ENCODE assay signal across 11 mouse cellular contexts in genomic region chr2:166728261-166728680, GRCm38 (mm10). TPM values are rescaled to one million over a fixed set of nuclear protein-coding genes. Genes with fewer than 3 reads are reported as not detected.
A peak's percentile ranks its signal among the peaks of the same experiment; 100 is the strongest.
DNase-seq lines count a peak whose midpoint lies in the region; ATAC-seq and TF ChIP-seq lines count a peak whose summit lies in the region.
"Had no signal": no experiment of that assay in that cellular context is flagged by ENCODE, and none has a peak within 500 bp of the region (broad histone marks: within the 10 kb centered on the region; RNA-seq: fewer than 3 reads in every experiment).

No protein-coding gene starts in this region.

- no peaks in the 10 kb centered on the region for H3K79me2 ChIP-seq in liver, adult 2 months (ENCODE audit: control insufficient read depth, insufficient read depth, low read length)

- no peak for TF ChIP-seq EP300 in liver, postnatal 0 days (IDR thresholded peaks at IDR 0.05; ENCODE audit: low read depth)

- H3K27me3 ChIP-seq in forebrain, embryonic 10.5 days (ENCODE audit: poor library complexity, severe bottlenecking): no peaks in the 10 kb centered on the region
- no peaks in the 10 kb centered on the region for H3K27me3 ChIP-seq in forebrain, embryonic 15.5 days
- H3K27me3 ChIP-seq in liver, adult 2 months (ENCODE audit: control insufficient read depth, insufficient read depth, low read length): no peaks in the 10 kb centered on the region
- no peaks in the 10 kb centered on the region for H3K27me3 ChIP-seq in embryonic facial prominence, embryonic 11.5 days (ENCODE audit: control insufficient read depth, insufficient read depth, low read length)
- no peaks in the 10 kb centered on the region for H3K27me3 ChIP-seq in liver, postnatal 0 days (ENCODE audit: insufficient read depth, low read length)
- H3K27me3 ChIP-seq: hindbrain, embryonic 15.5 days had no signal

- H3K4me1 ChIP-seq in forebrain, embryonic 10.5 days: peaks cover 27% of the 10 kb centered on the region
- peaks cover 38% of the 10 kb centered on the region for H3K4me1 ChIP-seq in forebrain, embryonic 15.5 days
- H3K4me1 ChIP-seq in liver, adult 2 months (ENCODE audit: control insufficient read depth, insufficient read depth, low read length): peaks cover 2% of the 10 kb centered on the region; the same call in 1 of the 2 replicates
- H3K4me1 ChIP-seq in embryonic facial prominence, embryonic 11.5 days (ENCODE audit: control insufficient read depth, insufficient read depth, low read length): peaks cover 3% of the 10 kb centered on the region; the same call in 1 of the 2 replicates
- H3K4me1 ChIP-seq in liver, postnatal 0 days (ENCODE audit: insufficient read depth): peaks cover 9% of the 10 kb centered on the region

- 51% methylated on average over 3 of the region's 3 CpGs for WGBS in forebrain, embryonic 10.5 days
- 48% methylated on average over 3 of the region's 3 CpGs for WGBS in forebrain, embryonic 15.5 days
- WGBS in liver, adult 2 months: 50% methylated on average over 3 of the region's 3 CpGs
- WGBS in embryonic facial prominence, embryonic 11.5 days: 27% methylated on average over 3 of the region's 3 CpGs
- WGBS in liver, postnatal 0 days (ENCODE audit: insufficient replicate concordance): 54% methylated on average over 3 of the region's 3 CpGs

- intact Hi-C loops in left cerebral cortex, postnatal 25 days (cut with DNase I): loop anchor here (5.0 kb wide), 2 partner anchors 54 to 86 kb away; no protein-coding TSS in a partner anchor

- no peaks in the 10 kb centered on the region for H3K9me3 ChIP-seq in forebrain, embryonic 10.5 days
- no peaks in the 10 kb centered on the region for H3K9me3 ChIP-seq in forebrain, embryonic 15.5 days
- H3K9me3 ChIP-seq in embryonic facial prominence, embryonic 11.5 days (replicated peaks; ENCODE audit: control insufficient read depth, low read length): no peaks in the 10 kb centered on the region
- H3K9me3 ChIP-seq in liver, postnatal 0 days (ENCODE audit: low read length): no peaks in the 10 kb centered on the region
- H3K9me3 ChIP-seq: hindbrain, embryonic 15.5 days had no signal

- peak overlapping the region; percentile 59 for H3K27ac ChIP-seq in forebrain, embryonic 10.5 days
- no peak overlapping the region for H3K27ac ChIP-seq in forebrain, embryonic 15.5 days (replicated peaks)
- H3K27ac ChIP-seq in liver, adult 2 months (replicated peaks; ENCODE audit: insufficient read depth, low read depth, low read length): no peak overlapping the region; the same call in 1 of the 2 replicates
- H3K27ac ChIP-seq in embryonic facial prominence, embryonic 11.5 days (replicated peaks; ENCODE audit: low read depth, low read length): no peak overlapping the region
- peak overlapping the region; percentile 64; the same call in 1 of the 2 replicates for H3K27ac ChIP-seq in liver, postnatal 0 days (ENCODE audit: low read depth)
- H3K27ac ChIP-seq: hindbrain, embryonic 15.5 days had no signal

- no peak overlapping the region for H3K9ac ChIP-seq in forebrain, embryonic 15.5 days (replicated peaks)
- H3K9ac ChIP-seq in liver, adult 2 months (ENCODE audit: low read depth, low read length): no peak overlapping the region
- H3K9ac ChIP-seq in embryonic facial prominence, embryonic 11.5 days (replicated peaks; ENCODE audit: low read length): no peak overlapping the region
- no peak overlapping the region for H3K9ac ChIP-seq in liver, postnatal 0 days (replicated peaks)
- H3K9ac ChIP-seq: hindbrain, embryonic 15.5 days had no signal

- H3K4me3 ChIP-seq in forebrain, embryonic 10.5 days: no peak overlapping the region
- H3K4me3 ChIP-seq in forebrain, embryonic 15.5 days: no peak overlapping the region
- H3K4me3 ChIP-seq in liver, adult 2 months (ENCODE audit: insufficient read depth, low read depth, low read length): no peak overlapping the region
- no peak overlapping the region for H3K4me3 ChIP-seq in embryonic facial prominence, embryonic 11.5 days (ENCODE audit: low read depth, low read length)
- no peak overlapping the region for H3K4me3 ChIP-seq in liver, postnatal 0 days (ENCODE audit: low read depth, low read length)
- H3K4me3 ChIP-seq: hindbrain, embryonic 15.5 days had no signal

- DNase-seq in forebrain, embryonic 10.5 days (ENCODE audit: extremely low spot score, low spot score): no peak
- peak; percentile 80 for DNase-seq in liver, adult 2 months (ENCODE audit: extremely low read depth, low read depth, low spot score)
- DNase-seq in liver: no peak
- DNase-seq in embryonic facial prominence, embryonic 11.5 days (ENCODE audit: low spot score): peak; percentile 32
- DNase-seq in liver, postnatal 0 days: peak; percentile 39
- DNase-seq in left cerebral cortex, postnatal 25 days (ENCODE audit: low spot score in 2 of 2): no peak
- no peak for DNase-seq in cerebellum, adult 11 months
- DNase-seq: B cell, adult 2 months; cerebellum, postnatal 10 days had no signal

- no peak for TF ChIP-seq POLR2A in liver, adult 2 months (IDR thresholded peaks at IDR 0.05; ENCODE audit: extremely low read depth, insufficient read depth, low read length)

- no peak; the same call in 1 of the 2 replicates for ATAC-seq in forebrain, embryonic 15.5 days (replicated peaks)
- no peak; the same call in 1 of the 2 replicates for ATAC-seq in embryonic facial prominence, embryonic 11.5 days (replicated peaks; ENCODE audit: insufficient number of reproducible peaks, low FRiP score, low TSS enrichment, low read depth)
- ATAC-seq in liver, postnatal 0 days: peak; percentile 81

- no peak for TF ChIP-seq CTCF in liver, adult 2 months (IDR thresholded peaks at IDR 0.05; ENCODE audit: low read depth, low read length)
- no peak for TF ChIP-seq CTCF in liver, postnatal 0 days (IDR thresholded peaks at IDR 0.05; ENCODE audit: low read depth)

- H3K36me3 ChIP-seq in forebrain, embryonic 10.5 days (replicated peaks): no peaks in the 10 kb centered on the region
- H3K36me3 ChIP-seq in forebrain, embryonic 15.5 days: no peaks in the 10 kb centered on the region
- H3K36me3 ChIP-seq in liver, adult 2 months (ENCODE audit: control insufficient read depth, insufficient read depth, low read length): no peaks in the 10 kb centered on the region
- no peaks in the 10 kb centered on the region for H3K36me3 ChIP-seq in embryonic facial prominence, embryonic 11.5 days (replicated peaks; ENCODE audit: control insufficient read depth, insufficient read depth, low read depth, low read length)
- H3K36me3 ChIP-seq in liver, postnatal 0 days (replicated peaks; ENCODE audit: insufficient read depth, low read length): no peaks in the 10 kb centered on the region
- H3K36me3 ChIP-seq: hindbrain, embryonic 15.5 days had no signal

- no peak overlapping the region for H3K4me2 ChIP-seq in forebrain, embryonic 15.5 days (replicated peaks)
- no peak overlapping the region for H3K4me2 ChIP-seq in embryonic facial prominence, embryonic 11.5 days (ENCODE audit: low read depth, low read length)
- H3K4me2 ChIP-seq in liver, postnatal 0 days (ENCODE audit: low read depth, low read length): no peak overlapping the region
- H3K4me2 ChIP-seq: hindbrain, embryonic 15.5 days had no signal

RNA-seq across cellular contexts. Expression of gene Prex1, which starts 14.6 kb away (rescaled TPM):
- 24.3 and 25.5 TPM in 2 replicates for polyA plus RNA-seq in forebrain, embryonic 10.5 days (2016; fragmentation: Nextera tagmentation; extraction: Ambion mirVana)
- 38.8 and 43.9 TPM in 2 replicates for polyA plus RNA-seq in forebrain, embryonic 15.5 days (2015; fragmentation: Nextera tagmentation; extraction: Ambion mirVana)
- 2.0 and 3.0 TPM in 2 replicates for total RNA-seq in liver, adult 2 months (2014; rRNA removed)
- polyA plus RNA-seq in liver, adult 2 months (2012; rRNA removed): 4.6 and 5.6 TPM in 2 replicates
- 15.5 and 21.7 TPM in 2 replicates for polyA plus RNA-seq in embryonic facial prominence, embryonic 11.5 days (2014; fragmentation: Nextera tagmentation; extraction: Ambion mirVana)
- 5.4 and 6.3 TPM in 2 replicates for polyA plus RNA-seq in liver, postnatal 0 days (2015; fragmentation: Nextera tagmentation; extraction: Ambion mirVana)
- total RNA-seq in left cerebral cortex, postnatal 25 days (2021): 100 to 1,000 TPM; 115 to 120 TPM

Comparison
In these comparisons a context has a peak if more than half of its experiments do, and no peak if none do; other contexts are left out.
1. DNase-seq: peak in liver, adult 2 months (single experiment), embryonic facial prominence, embryonic 11.5 days (single experiment) and liver, postnatal 0 days (single experiment); none in forebrain, embryonic 10.5 days (single experiment), liver (single experiment), left cerebral cortex, postnatal 25 days (0 of 2) and cerebellum, adult 11 months (single experiment).
2. H3K27ac ChIP-seq: peak in forebrain, embryonic 10.5 days (single experiment) and liver, postnatal 0 days (single experiment); none in forebrain, embryonic 15.5 days (single experiment), liver, adult 2 months (single experiment) and embryonic facial prominence, embryonic 11.5 days (single experiment).